Mouse (Mus musculus) spleen, adult 12 weeks (tissue): ENCODE measurements around the gene Cdhr5.
"Not testable (repeated sequence)": the region's sequence is repeated elsewhere in the genome, so short reads cannot be mapped to it uniquely, and the experiment has no call there.

Source experiments
- DNase-seq: peaks from one replicate; pipeline ENCODE4 v3.0.0; 2022; ENCODE audit warnings: low spot score

The Cdhr5 gene

DNA sequence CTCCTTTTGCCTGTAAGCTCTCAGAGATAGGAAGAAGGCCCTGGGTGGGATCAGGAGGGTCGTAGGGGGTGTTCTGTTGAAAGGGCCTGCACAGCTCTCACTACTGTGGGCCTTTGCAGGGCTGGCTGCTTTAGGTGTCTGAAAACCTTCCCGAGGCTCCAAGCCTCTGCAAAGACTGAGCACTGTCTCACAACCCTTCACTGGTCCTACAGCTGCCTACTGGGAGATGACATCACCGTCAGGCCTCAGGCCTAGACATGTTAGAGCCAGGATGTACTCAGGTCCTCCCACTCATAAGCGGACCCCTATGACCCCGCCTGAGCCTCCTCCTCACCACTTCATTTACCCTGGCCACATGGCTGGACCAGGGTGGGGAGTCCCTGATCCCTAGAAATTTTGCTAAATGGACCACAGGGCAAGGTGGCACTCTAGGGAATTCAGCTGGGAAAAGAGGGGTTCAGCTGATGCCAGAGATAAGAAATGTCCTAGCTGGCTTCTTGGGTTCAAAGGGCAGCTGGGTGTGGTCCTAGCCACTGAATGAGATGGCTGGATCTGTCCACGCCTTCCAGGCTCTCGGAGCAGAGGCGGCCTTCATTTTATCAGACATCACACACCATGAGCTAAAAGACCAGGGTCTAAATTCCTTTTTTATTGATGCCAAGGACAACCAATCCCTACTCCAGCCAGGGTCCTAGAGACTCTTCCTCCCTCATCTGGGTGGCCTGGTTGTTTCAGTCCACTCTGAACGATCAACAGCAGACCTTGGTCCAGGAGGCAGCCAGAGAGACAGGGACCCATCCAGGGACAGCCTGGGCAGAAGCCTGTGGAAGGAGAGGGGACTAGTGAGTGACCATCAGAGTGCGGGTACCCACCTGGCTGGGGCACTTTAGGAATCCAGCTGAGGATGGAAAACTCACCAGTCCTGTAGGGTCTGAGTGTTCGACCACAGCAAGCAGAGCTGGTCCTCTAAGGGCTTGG is 1.4 kb upstream of the Cdhr5 start:
- DNase-seq, result no peak

DNA sequence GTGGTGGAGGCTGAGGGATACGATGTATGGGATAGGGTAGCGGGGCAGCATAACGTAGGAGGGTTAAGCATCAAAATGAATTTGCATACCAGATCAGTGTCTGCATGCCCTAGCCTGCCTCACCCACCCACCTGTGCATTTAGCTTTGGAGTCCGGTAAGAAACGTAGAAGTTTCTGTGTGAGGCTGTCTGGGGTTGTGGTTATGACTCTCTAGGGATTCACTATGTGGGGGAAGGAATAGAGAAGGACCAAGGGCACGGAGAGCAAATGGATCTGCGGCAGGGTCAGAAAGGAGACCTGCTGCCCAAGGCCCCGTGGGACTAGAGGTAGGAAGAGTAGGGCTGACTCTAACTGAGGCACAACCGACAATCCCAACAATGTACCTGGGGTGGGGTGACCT is 1.2 kb downstream of the Cdhr5 start:
- DNase-seq, result no peak

DNA sequence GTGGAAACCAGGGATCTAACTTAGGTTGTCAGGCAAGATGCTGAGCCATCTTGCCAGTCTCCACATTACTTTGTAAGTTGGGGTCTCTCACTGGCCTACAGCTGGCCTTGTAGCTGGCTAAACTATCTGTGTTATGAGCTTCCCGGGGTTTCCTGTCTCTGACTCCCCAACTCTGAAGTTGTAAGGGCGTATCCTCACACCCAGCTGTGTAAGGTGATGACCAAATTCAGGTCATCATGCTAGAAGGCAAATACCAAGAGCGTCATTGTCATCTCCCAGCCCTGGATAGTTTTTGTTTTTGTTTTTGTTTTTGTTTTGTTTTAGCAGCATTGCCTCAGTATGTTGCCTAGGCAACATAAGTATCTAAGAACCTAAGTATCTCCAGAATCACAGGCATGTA is 6.0 kb downstream of the Cdhr5 start:
- no peak for DNase-seq

DNA sequence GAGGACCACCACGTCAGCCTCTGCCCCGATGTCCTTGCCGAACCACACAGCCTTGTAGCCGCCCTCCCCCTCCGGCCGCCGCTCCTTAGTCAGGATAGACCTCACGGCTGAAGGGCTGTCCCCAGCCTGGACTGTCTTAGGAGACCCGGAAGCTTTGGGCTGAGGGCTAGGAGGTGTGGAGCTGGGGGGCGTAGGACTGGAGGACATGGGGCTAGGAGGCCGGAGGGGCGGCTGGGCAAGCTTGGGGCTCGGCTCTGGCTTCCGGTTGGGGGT is 7.4 kb downstream of the Cdhr5 start:
- DNase-seq, result no peak

DNA sequence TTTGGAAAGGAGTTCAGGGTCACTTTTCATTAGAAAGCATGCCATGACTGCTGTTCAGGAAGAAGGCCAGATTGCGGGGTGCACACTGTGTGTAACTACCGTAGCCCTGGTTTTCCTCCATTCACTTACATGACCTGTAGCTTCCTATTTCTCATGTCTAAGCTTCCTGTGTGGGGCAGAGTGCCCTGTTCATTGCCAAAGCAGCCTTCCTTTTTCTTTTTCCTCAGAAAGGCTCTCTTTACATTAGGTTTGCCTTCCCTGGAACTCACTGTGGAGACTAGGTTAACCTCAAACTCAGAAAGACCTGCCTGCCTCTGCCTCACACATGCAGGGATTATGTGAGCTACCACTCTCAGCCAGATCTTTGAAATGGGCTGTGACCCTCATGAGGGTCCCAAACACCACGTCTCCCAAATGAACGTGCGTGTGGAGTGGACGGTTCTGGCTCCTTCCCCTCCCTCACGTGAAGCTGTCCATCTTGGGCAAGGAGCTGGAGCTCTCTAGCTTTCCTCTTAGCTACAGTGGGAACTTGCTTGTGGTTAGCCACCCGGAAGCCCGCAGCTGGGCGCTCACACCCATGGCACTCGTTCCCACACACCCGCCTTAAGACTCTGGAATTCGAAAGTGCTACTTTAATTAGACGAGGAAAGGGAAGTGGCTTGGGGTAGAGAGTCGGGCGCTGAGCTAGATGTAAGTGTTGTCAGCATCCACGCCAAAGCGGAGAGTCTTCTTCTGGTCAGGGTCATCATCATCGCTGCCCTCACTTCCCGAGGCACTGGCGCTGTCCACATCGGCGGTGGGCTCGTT is 7.9 kb downstream of the Cdhr5 start:
- no peak for DNase-seq

DNA sequence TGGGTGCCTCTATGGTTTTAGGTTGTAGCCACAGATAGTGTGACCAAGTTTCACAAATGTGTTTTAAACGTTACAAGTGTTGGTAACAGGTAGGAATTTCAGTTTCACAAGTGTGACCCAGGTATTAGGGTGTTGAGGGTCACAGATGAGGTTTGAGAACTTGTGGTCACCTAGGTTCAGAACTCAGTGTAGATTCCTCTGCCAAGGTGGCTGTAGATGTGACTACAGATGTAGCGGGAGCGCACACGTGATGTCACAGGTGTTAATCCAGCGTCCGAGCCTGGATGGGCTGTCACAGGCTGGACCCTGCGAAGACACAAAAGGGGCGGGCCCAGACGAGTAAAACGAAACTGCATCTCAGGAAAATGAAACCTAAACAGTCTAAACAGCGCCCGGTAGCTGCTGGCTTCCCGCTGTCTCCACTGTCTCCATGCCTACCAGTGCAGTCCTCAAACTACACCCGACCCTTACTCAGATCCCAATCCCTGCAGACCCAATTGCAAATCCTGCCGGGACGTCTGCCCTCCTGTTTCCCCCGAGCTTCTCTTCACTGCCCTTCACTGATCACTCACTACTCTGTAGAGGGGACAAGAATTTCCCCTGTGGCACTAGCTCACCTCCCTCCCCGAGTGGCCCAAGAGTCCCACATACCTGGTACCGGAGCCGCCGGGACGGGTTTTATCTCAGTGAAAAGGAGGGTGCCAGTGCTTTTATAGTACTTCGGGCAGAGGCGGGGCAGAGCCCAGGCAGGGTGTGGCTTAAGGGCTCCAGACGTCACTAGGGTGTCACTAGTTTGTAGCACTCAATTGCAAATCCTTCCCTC is 10.6 kb downstream of the Cdhr5 start, which contains the start of gene Irf7:
Gene Irf7 (minus strand): TSS at position 743 of the 823 bp plus-strand sequence.
- peak; percentile 84 for DNase-seq

DNA sequence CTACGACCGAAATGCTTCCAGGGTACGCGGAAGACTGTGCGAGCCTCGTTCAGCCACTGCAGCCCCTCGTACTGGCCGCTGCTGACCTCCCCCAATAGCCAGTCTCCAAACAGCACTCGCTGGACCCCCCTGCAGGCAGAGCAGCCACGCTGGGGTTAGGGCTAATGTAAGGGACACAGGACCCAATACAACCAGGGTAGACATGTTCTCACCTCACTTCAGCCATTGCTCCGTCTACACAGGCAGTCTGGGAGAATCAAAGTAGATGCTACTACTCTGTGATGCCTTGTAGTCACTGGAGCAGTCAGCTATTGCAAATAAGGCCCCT is 11.2 kb downstream of the Cdhr5 start:
- peak; percentile 23 for DNase-seq

DNA sequence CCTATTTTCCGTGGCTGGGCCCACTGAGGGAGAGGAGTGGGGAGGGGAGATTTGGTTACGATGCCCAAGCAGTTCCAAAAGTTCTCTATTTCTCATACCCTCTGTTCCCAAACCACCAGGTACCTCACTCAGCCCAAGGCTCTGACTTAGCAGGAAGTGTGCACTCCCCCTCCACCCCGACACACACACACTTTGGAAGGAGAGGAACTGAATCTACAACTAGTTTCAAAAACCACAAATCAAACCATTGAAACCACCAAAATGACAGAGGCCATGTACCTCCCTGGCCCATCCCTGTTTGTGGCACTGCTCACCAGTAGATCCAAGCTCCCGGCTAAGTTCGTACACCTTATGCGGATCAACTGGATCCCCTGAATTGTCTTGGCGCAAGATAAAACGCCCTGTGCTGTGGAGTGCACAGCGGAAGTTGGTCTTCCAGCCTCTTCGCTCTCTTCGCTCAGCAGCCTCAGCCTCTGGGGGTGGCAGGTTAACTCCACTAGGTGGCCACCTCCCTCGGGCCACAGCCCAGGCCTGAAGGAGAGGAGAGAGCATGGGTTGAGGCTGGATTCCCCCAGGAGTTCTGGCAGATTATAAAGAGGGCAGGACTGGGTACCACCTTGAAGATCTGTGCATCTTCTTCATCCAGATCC is 11.7 kb downstream of the Cdhr5 start:
- DNase-seq, result peak; percentile 54

DNA sequence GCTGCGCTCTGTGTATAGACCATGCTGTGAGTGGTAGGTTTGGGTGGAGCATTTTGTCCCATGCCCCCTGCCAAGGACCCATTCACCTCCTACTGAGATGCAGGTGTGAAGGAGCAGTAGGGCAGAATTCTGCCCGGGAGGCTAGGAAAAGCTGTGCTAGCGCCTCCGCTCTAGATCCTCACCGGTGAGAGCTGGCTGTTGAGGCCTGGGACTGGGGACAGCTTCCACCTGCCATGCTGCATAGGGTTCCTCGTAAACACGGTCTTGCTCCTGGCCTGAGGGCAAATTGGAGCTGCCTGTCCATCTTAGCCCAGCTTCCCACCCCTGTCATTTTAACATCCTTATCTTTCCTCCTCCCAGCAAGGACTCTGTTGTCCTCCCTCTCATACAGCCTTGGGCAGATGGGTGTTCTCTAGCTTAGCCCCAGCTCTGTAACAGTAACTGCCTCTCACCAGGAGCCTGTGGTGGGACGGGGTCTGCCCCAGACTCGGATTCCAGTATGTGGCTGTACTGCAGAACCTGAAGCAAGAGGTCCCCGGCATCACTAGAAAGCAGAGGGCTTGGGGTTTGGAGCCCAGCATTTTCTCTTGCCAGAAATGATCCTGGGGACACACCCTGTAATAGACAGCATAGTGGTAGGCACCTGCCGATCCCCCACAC is 12.4 kb downstream of the Cdhr5 start:
- DNase-seq, result no peak

DNA sequence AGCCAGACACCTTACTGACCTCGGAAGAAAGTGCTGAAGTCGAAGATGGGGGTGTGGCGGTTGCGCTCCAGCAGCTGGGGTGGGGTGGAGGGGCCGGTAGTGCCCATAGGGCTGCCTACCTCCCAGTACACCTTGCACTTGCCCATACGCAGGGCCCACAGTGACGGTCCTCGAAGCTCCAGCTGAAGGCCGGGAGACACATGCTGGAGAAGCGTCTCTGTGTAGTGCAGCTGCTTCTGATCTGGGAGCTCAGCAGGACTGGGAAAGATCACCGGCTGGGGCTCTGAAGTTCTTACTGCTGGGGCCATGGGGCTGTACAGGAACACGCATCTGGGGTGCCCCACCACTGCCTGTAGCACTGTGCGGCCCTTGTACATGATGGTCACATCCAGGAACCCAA is 12.9 kb downstream of the Cdhr5 start:
- no peak for DNase-seq

DNA sequence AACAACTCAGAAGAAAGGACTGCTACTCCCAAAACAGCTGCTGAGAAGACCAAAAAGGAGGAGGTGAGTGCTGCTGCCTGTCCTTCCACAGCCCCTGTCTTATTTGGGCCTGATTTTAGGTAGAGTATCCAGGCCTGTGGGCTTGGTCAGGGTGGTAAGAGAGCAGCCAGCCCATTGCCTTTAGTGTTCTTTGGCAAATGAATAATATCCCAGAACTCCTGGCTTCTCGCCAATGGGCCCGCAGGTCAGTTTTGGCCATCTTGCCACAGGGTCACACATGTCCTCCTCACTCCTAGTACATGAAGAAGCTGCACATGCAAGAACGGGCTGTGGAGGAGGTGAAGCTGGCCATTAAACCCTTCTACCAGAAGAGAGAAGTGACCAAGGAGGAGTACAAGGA is 15.1 kb downstream of the Cdhr5 start:
- no peak for DNase-seq

DNA sequence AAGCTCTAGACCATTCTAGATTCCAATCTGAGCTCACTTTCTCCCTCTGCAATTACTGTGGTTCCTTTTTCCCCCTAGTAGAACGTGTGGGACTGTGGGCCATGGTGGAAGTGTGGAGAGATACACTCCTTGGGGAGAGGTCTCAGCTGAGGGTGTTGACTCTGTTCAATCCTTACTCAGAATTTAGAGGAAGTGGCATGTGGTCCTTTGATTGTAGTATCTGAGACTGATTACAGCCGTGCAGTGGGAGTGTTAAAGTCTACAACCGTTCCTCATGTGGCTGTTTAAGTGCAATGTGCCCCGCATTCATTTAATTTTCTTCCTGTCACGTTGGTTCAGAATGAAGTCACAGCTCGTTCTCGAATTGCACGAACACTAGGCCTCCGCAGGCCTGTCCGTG is 20.4 kb downstream of the Cdhr5 start:
- no peak for DNase-seq

DNA sequence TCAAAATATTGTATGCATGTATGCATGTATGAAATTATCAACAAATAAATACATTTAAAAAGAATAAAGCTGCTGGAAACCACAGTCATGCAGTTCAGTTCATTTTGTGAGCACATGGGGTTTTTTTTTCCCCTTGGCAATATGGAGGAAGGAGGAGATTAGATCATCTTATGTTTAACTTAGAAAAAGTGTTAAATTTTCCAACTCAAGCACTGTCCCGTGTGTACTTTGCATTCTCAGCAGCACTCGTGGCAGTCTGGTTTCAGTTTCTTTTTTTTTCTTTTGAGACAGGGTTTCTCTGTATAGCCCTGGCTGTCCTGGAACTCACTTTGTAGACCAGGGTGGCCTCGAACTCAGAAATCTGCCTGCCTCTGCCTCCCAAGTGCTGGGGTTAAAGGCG is 26.1 kb downstream of the Cdhr5 start:
- not testable (repeated sequence) for DNase-seq

DNA sequence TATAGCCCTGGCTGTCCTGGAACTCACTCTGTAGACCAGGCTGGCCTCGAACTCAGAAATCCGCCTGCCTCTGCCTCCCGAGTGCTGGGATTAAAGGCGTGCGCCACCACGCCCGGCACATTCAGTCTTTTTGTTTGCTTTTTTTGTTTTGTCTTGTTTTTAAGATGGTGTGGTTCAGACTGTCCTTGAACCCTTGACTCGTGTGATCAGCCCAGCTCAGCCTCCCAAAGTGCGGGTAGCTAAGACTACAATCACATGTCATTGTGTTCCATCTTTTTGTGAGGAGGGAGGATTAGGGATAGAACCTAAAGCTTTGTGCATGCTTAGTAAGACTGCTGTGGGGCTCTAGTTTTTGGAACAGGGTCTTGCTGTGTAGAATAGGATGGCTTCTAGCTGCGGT is 45.0 kb downstream of the Cdhr5 start:
- DNase-seq, result no peak

DNA sequence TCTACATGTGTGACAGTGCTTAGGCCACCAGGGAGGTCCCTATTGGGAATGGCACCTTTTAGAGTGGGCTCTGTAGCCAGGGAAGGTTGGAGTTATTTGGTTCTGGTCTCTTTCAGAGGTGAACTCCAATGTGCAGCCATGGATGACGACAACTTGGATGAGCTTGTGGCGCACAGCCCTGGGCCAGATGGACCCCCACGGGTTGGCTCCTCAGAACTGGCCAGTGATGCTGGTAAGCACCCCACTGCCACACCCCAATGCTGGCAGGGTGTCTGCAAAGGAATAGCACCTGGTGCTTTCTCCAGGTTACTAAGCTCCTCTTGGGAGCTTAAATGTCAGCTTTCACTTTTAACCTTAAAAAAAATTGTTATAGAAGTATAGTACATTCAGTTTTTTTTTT is 45.5 kb downstream of the Cdhr5 start:
- DNase-seq, result no peak

DNA sequence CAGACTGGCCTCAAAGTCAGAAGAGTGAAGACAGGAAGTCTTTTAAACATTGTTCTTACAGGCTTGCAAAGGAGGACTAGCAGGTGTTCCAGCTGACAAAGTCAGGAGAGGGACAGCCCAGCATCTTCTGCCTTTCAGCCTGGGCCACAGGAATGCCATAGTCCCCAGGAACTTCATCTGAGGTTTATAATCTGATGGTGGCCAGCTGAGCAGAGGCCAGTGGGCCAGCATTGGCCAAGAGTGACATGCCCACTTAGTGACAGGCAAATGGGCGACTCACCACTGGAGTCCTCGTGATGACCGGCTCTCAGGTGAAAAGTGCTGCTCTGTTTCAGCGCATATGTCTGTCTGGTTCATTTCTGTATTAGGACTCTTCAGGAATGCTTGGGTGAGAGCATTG is 46.0 kb downstream of the Cdhr5 start:
- DNase-seq, result no peak

DNA sequence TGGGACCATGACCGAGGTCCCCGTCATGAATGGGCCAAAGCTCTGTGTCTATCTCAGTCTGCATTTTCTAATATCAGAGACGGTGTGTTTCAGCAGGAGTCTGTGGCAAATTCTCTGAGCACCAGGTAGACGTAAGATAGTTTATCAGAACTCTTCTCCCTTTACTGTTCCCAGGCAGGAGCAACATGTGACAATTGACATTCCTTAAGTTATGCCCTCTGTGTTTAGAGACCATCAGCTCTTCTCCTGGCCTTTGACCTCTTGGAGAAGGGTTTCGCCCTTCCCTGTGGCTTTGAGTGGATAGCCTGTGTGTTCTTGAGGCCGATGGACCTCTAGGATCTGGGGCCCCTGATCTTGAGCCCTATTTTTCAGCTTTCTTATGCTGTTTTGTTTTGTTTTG is 46.9 kb downstream of the Cdhr5 start:
- DNase-seq, result no peak

DNA sequence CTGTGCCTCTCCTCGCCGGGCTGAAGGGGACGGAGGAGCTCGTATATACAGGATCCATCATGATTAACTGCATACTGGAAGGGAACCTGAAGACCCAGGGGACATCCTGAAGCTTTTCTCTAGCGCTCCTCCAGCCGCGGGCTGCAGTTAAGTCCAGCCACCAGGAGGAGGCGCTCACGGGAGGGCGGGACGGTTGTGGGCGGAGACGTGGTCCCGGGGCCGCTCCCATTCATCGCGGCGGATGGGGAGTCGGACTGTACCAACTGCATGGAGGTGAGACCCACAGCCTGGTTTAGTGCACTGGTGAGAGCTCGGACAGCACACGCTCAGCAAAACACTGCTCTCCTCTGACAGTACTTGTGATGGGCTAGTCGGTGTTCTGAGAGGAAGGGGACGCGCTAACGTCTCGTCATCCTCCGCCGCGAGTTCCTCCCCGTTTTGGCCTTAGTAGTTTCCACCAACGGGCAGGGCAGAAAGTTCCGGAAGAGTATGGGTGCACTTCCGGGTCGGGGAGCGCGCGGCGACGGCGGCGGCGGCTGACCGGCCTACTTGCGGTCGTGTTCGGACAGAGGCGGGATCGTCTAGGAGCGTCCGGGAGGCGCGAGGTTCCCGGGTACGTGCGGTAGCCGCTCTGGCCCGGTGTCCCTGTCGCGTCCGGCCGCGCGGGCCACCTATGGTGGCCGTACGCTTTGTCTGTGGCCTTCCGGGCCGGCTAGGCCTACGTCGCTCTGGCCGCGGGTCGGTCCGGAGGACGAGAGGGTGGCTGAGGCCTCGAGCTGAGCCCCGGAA is 48.1 kb downstream of the Cdhr5 start, which contains the start of gene Phrf1:
Gene Phrf1 (plus strand): TSS at position 506 of the 789 bp plus-strand sequence.
- DNase-seq, result peak; percentile 91

DNA sequence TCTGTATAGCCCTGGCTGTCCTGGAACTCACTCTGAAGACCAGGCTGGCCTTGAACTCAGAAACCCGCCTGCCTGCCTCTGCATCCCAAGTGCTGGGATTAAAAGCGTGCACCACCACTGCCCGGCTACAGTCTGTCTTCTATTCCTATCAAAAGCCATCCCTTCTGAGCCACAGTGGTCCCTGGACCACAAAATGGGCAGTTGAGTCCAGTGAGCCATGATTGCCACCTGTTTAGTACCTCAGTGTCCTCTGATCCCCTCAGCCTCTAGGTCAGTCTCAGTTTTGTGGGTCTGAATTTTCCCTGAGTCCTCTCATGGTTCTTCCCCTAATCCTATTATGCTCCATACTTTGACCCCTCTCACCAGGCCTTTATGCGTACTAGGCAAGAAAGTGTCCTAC is 48.8 kb downstream of the Cdhr5 start:
- DNase-seq, result no peak

DNA sequence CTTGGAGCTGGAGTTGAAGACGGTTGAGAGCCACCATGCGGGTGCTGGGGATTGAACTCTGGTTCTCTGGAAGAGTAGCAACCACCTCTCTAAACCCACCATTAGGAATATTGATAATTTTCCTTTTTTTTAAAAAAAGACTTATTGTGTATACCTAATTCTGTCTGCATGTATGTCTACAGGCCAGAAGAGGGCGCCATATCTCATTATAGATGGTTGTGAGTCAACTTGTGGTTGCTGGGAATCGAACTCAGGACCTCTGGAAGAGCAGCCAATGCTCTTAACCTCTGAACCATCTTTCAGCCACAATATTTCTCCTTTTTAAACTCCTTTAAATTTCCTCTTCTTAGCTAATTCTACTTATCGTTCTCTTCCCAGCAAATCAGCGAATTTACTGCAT is 50.1 kb downstream of the Cdhr5 start:
- DNase-seq, result no peak
